8 mouse cellular contexts compared by ENCODE assay signal in the genomic region with DNA sequence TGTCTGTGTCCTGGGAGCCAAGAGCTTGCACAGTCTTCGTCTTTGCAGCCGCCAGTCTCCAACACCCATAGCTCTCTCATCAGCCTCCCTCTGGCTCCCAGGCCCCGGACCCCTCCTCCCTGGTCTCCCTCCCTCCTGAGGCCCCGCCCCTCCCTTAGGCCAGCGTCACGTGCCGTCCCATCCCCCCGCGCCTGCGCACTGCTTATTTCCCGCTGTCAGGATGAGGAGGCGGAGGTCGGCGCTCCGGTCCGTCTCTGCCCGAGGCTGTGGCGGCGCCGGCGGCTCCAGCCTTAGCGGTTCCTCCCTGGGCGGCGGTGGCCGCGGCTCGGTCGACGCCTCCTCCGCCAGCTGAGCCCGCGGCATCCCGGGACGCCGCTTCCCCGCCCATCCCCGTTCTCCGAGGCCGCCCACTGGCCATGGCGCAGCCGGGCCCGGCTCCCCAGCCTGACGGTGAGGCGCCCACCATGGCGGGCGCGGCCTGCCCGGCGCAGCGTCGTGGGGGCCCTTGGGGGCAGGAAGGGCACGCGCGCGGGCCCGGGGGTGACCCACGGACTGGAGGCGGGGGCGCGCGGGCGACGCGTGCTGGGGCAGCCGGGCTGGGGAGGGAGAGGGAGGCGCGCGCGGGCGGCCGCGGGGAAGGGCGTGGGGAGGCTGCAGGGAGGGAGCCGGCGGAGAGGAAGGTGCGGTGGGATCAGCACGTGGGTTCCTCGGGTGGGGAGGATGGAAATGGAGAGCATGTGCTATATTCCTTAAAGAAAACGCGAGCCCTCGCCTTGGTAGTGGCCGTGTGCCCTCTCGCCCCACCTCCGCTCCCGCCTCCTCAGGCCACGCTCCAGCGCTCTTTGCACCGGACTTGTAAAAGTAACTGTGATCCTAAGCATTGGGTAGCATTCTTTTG. TPM values are rescaled to one million over a fixed set of nuclear protein-coding genes. Genes with fewer than 3 reads are reported as not detected.
DNase-seq lines count a peak whose midpoint lies in the region; ATAC-seq lines count a peak whose summit lies in the region.

A gene (plus strand): TSS at position 220 of the 898 bp plus-strand sequence.

- no peaks in the 10 kb centered on the region for H3K27me3 ChIP-seq in hindbrain, embryonic 12.5 days

- peak within 1 kb of the TSS; percentile 99 for H3K4me3 ChIP-seq in hindbrain, embryonic 12.5 days

- H3K9me3 ChIP-seq in hindbrain, embryonic 12.5 days (replicated peaks), result no peaks in the 10 kb centered on the region

- no peaks in the 10 kb centered on the region for H3K36me3 ChIP-seq in hindbrain, embryonic 12.5 days

- peaks cover 18% of the 10 kb centered on the region for H3K4me1 ChIP-seq in hindbrain, embryonic 12.5 days

- H3K9ac ChIP-seq in hindbrain, embryonic 12.5 days, result peak within 1 kb of the TSS; percentile 99

- WGBS in hindbrain, embryonic 12.5 days, result under 1% methylated on average over 84 of the region's 88 CpGs

- peak within 1 kb of the TSS; percentile 90 for H3K27ac ChIP-seq in hindbrain, embryonic 12.5 days

- peak; percentile 93 for DNase-seq in MN1 (ENCODE audit: low spot score)
- peak; percentile 90 for DNase-seq in cerebellum, adult 9-10 months
- DNase-seq in frontal cortex, adult 2 months (ENCODE audit: extremely low spot score in 1 of 2, low spot score in 1 of 2), result peak; percentile 83 to 96
- peak; percentile 94 to 95 for DNase-seq in layer of hippocampus, postnatal 14 days (ENCODE audit: low spot score in 2 of 2)
- peak; percentile 97 for DNase-seq in lung, postnatal 14 days
- DNase-seq in retina, adult 2 months (ENCODE audit: low read depth, low spot score), result peak; percentile 85
- DNase-seq in thymus, postnatal 36 days, result peak; percentile 96

- H3K4me2 ChIP-seq in hindbrain, embryonic 12.5 days (replicated peaks), result peak within 1 kb of the TSS; percentile 85

- peak; percentile 97 for ATAC-seq in hindbrain, embryonic 12.5 days (ENCODE audit: low FRiP score)

RNA-seq across cellular contexts. Expression of the gene that starts here (rescaled TPM):
- polyA plus RNA-seq in frontal cortex, adult 2 months (2012; rRNA removed), result 35.3 and 40.6 TPM in 2 replicates
- 56.9 and 58.5 TPM in 2 replicates for polyA plus RNA-seq in hindbrain, embryonic 12.5 days (2016; fragmentation: Nextera tagmentation; extraction: Ambion mirVana)
- total RNA-seq in layer of hippocampus, postnatal 14 days (2021), result 100 to 1,000 TPM; 107 to 109 TPM

Comparison
In these comparisons a context has a peak if more than half of its experiments do, and no peak if none do; other contexts are left out.
1. Peak in every context shown above with its lines: DNase-seq, ATAC-seq, H3K4me3 ChIP-seq and H3K27ac ChIP-seq.